Mouse (Mus musculus): ENCODE data around the gene Lrrc8d. TPM values are rescaled to one million over a fixed set of nuclear protein-coding genes. Genes with fewer than 3 reads are reported as not detected.

Lrrc8d gene
- polyA plus RNA-seq, 1 experiment, result 16.6 TPM

- WGBS, result 65% methylated on average over 3 of the region's 3 CpGs
Measured at GRCm38 (mm10) chr5:105871140-105871539, 171.4 kb downstream of the Lrrc8d start.

GRCm38 (mm10) chr5:105872176-105872575, 172.4 kb downstream of the Lrrc8d start:
- 62% methylated on average over 8 of the region's 8 CpGs for WGBS
- TF ChIP-seq CTCF (IDR thresholded peaks at IDR 0.05; ENCODE audit: insufficient read depth, low read length), result no peak
- TF ChIP-seq POLR2A (IDR thresholded peaks at IDR 0.05; ENCODE audit: borderline replicate concordance, extremely low read depth, low read depth, low read length), result no peak
- peaks cover 5% of the 10 kb centered on the region for H3K4me1 ChIP-seq (ENCODE audit: control insufficient read depth, insufficient read depth, low read length)
- DNase-seq, result no peak
- no peak overlapping the region for H3K4me3 ChIP-seq (replicated peaks; ENCODE audit: extremely low read depth, low read depth, low read length)

More at GRCm38 (mm10) chr5:105871140-105871539, 171.4 kb downstream of the Lrrc8d start:
- no peak for DNase-seq
- H3K4me3 ChIP-seq (replicated peaks; ENCODE audit: extremely low read depth, low read depth, low read length), result no peak overlapping the region
- no peak for TF ChIP-seq CTCF (IDR thresholded peaks at IDR 0.05; ENCODE audit: insufficient read depth, low read length)
- no peak for TF ChIP-seq POLR2A (IDR thresholded peaks at IDR 0.05; ENCODE audit: borderline replicate concordance, extremely low read depth, low read depth, low read length)
- peaks cover 5% of the 10 kb centered on the region for H3K4me1 ChIP-seq (ENCODE audit: control insufficient read depth, insufficient read depth, low read length)

GRCm38 (mm10) chr5:105872916-105873315, 173.1 kb downstream of the Lrrc8d start:
- no peak for DNase-seq
- TF ChIP-seq CTCF (IDR thresholded peaks at IDR 0.05; ENCODE audit: insufficient read depth, low read length) (no peak), POLR2A (IDR thresholded peaks at IDR 0.05; ENCODE audit: borderline replicate concordance, extremely low read depth, low read depth, low read length) (no peak)
- 57% methylated on average over 7 of the region's 7 CpGs for WGBS
- no peak overlapping the region for H3K4me3 ChIP-seq (replicated peaks; ENCODE audit: extremely low read depth, low read depth, low read length)
- peaks cover 5% of the 10 kb centered on the region for H3K4me1 ChIP-seq (ENCODE audit: control insufficient read depth, insufficient read depth, low read length)

- peaks cover 7% of the 10 kb centered on the region for H3K4me1 ChIP-seq (ENCODE audit: control insufficient read depth, insufficient read depth, low read length)
- TF ChIP-seq CTCF (IDR thresholded peaks at IDR 0.05; ENCODE audit: insufficient read depth, low read length) (no peak), POLR2A (IDR thresholded peaks at IDR 0.05; ENCODE audit: borderline replicate concordance, extremely low read depth, low read depth, low read length) (no peak)
- 77% methylated on average over 3 of the region's 3 CpGs for WGBS
- H3K4me3 ChIP-seq (replicated peaks; ENCODE audit: extremely low read depth, low read depth, low read length), result no peak overlapping the region
- no peak for DNase-seq
Measured at GRCm38 (mm10) chr5:105873774-105874173, 174.0 kb downstream of the Lrrc8d start.

- WGBS, result 96% methylated on average over 11 of the region's 11 CpGs
- TF ChIP-seq POLR2A (IDR thresholded peaks at IDR 0.05; ENCODE audit: borderline replicate concordance, extremely low read depth, low read depth, low read length), result no peak
- no peak for TF ChIP-seq CTCF (IDR thresholded peaks at IDR 0.05; ENCODE audit: insufficient read depth, low read length)
- DNase-seq, result no peak
- peaks cover 8% of the 10 kb centered on the region for H3K4me1 ChIP-seq (ENCODE audit: control insufficient read depth, insufficient read depth, low read length)
- no peak overlapping the region for H3K4me3 ChIP-seq (replicated peaks; ENCODE audit: extremely low read depth, low read depth, low read length)
Measured at GRCm38 (mm10) chr5:105874476-105874875, 174.7 kb downstream of the Lrrc8d start.

- Histone ChIP-seq H3K4me1 (ENCODE audit: control insufficient read depth, insufficient read depth, low read length) (peaks cover 12% of the 10 kb centered on the region), H3K4me3 (replicated peaks; ENCODE audit: extremely low read depth, low read depth, low read length) (peak within 1 kb of the TSS; percentile 97)
- under 1% methylated on average over 82 of the region's 83 CpGs for WGBS
- peak; percentile 85 for DNase-seq
- peak; percentile 72 for TF ChIP-seq POLR2A (IDR thresholded peaks at IDR 0.05; ENCODE audit: borderline replicate concordance, extremely low read depth, low read depth, low read length)
- no peak for TF ChIP-seq CTCF (IDR thresholded peaks at IDR 0.05; ENCODE audit: insufficient read depth, low read length)
Measured at GRCm38 (mm10) chr5:105876068-105876924, 176.5 kb downstream of the Lrrc8d start, which contains the start of gene Zfp326. Gene Zfp326 (plus strand): TSS chr5:105876565.

- under 1% methylated on average over 42 of the region's 46 CpGs for WGBS
- no peak for TF ChIP-seq POLR2A (IDR thresholded peaks at IDR 0.05; ENCODE audit: borderline replicate concordance, extremely low read depth, low read depth, low read length)
- Histone ChIP-seq H3K4me1 (ENCODE audit: control insufficient read depth, insufficient read depth, low read length) (peaks cover 12% of the 10 kb centered on the region), H3K4me3 (replicated peaks; ENCODE audit: extremely low read depth, low read depth, low read length) (peak overlapping the region; percentile 97)
- DNase-seq, result peak; percentile 58
Measured at GRCm38 (mm10) chr5:105876925-105877774, 177.4 kb downstream of the Lrrc8d start.

Other genes starting within 250 kb of the Lrrc8d start
- 43.7 and 51.6 TPM in 2 replicates for gene Lrrc8c, start 180.6 kb upstream of the Lrrc8d start, polyA plus RNA-seq (2012; rRNA removed)
- 11.7 and 14.6 TPM in 2 replicates for gene Zfp326, start 176.6 kb downstream of the Lrrc8d start, polyA plus RNA-seq (2012; rRNA removed)